Mouse (Mus musculus): ENCODE data around the gene Calca. TPM values are rescaled to one million over a fixed set of nuclear protein-coding genes. Genes with fewer than 3 reads are reported as not detected.
A peak's percentile ranks its signal among the peaks of the same experiment; 100 is the strongest.
"Not testable (repeated sequence)": the region's sequence is repeated elsewhere in the genome, so short reads cannot be mapped to it uniquely, and the experiment has no call there.

The Calca gene
- not detected in 2 replicates for total RNA-seq (2017)

DNA sequence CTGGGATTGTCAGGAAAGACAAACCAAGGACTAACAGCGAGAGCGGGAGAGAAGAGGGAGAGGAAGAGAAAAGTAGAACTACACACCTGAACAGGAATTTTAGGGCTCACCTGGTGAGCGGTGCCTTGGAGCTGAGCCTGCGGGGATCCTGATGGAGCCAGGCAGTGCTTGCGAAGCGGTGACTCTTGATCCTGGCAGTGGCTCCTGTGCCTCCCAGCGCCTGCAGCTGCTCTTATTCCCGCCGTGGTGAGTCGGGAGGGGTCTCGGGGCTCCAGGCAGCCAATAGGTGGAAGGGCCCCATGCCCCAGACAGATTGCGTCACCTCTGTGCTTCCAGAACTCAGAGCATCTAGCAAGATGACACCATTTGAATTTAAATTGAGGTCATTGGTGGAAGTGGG, at the start of gene Calca:
Calca (minus strand) TSS at position 256 of the 400 bp plus-strand sequence.
- no peak for ATAC-seq (ENCODE audit: extremely low read depth, insufficient number of reproducible peaks, low FRiP score, poor library complexity, severe bottlenecking)

DNA sequence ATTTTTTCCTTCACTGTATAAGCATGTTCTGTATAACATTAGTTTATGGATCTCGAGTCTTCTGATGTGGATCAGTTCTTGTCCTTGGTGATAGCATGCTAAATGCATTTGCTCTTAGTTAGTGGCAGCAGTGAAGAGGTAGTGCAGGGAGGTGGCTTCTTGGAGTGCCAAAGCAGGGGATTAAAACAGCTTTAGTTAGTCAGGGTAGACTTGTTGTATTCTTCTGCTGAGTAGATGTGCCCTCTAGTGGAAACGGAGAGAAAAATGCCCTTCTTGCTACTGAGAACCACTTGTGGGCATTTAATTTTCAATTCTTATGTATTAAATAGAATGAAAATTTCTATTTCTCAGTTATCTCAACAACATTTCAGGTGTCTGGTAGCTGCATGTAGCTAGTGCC, 36.5 kb upstream of the Calca start:
- 0 out of 2 replicates have a peak, but pooled peaks have one; percentile 36 for ATAC-seq (ENCODE audit: extremely low read depth, insufficient number of reproducible peaks, low FRiP score, poor library complexity, severe bottlenecking)

DNA sequence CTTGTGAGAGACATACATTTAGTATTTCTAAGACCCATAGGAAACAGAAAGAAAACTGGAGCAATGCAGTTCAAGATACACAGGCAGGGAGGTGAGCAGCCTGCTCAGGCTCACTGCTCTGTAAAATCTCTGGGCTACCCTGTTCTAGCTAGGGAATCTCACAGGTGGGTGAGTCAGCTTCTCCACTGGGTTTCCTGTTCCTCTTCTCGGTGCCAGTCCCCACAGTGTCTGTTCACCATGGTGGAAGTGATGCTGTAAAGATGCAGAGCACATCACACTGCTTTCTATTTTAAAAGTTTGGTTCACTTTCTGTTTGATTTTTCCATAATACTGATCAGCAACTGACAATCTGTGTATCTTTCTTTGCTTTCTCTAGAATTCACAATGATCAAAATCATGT, 35.2 kb upstream of the Calca start:
- ATAC-seq (ENCODE audit: extremely low read depth, insufficient number of reproducible peaks, low FRiP score, poor library complexity, severe bottlenecking) = no peak

DNA sequence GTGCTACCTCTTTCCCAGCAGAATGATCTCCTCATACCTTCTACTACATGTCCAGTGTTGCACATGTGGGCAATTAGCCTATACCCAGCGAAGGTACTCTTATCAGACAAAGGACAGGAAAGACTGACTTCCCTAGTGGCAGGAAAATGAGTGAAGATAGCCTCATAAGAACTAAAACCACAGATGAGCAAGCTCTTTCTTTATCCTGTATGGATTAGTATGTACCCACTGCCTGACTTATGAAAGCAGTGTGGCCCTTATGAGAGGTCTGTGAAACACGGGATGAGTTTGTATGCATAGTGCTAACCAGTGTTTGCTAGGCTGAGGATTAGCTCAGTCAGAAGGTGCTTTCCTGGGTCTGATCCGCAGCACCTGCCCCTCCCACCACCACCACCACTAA, 13.6 kb upstream of the Calca start:
- ATAC-seq (ENCODE audit: extremely low read depth, insufficient number of reproducible peaks, low FRiP score, poor library complexity, severe bottlenecking) = no peak

DNA sequence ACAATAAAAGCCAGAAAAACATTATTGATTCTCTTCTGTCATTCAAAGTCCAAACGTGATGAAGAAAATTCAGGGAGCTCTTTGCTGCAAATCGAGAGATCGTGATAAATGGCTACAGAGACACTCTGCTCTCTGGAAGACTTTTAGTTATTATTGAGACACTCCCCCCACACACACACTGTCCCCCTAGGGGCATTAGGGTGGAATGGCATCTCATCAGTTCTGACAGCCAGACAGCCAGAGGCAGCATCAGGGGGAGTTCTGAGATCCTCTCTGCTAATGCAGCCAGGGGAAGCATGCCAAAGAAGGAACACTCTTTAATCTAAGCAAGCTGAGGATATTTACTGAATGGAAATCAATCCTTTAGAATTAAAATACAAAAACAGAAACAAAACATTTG, 12.6 kb upstream of the Calca start:
- ATAC-seq (ENCODE audit: extremely low read depth, insufficient number of reproducible peaks, low FRiP score, poor library complexity, severe bottlenecking) = peak; percentile 33; the same call in 1 of the 2 replicates

DNA sequence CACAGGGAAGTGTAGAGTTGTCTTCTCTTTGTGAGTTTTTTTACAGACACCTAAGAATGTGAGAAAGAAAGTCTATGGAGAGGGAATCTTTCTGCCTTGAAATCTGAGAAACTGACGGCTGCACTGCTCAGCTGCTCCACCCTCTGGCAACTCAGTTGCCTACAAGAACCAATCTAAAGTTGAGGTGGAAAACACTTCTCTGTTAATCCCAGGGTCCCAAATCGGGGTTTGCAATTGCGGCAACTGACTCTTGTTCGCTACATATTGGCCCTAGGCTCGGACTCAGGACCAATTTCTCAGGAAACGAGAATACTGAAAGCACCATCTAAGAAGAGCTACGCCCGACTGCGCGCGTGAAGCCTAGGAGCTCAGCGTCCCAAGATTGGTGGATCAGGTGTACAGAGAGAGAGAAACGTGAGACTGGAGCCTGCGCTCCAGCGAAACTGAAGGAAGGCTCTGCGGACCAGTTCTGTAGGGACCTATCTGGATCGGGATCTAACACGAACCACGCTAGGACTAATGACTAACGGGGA, 522 bp downstream of the Calca start:
- ATAC-seq (ENCODE audit: extremely low read depth, insufficient number of reproducible peaks, low FRiP score, poor library complexity, severe bottlenecking) = no peak

DNA sequence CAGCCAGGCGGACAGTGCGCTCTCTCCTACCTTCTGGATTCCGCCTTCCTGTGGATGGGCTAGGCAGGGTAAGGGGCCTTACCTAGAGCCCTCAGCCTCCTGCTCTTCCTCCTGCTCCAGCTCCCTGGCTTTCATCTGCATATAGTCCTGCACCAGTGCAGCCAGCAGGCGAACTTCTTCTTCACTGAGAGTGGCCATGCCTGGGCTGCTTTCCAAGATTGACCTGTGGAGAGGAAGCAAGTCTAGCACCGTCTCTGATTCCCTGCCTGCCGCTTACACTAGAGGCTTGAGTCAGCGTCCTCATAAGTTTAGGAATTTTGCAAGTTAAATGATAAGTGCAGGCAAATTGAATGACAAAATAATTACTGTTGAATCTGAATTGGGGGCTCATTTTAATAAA, 1.8 kb downstream of the Calca start:
- ATAC-seq (ENCODE audit: extremely low read depth, insufficient number of reproducible peaks, low FRiP score, poor library complexity, severe bottlenecking) = no peak

DNA sequence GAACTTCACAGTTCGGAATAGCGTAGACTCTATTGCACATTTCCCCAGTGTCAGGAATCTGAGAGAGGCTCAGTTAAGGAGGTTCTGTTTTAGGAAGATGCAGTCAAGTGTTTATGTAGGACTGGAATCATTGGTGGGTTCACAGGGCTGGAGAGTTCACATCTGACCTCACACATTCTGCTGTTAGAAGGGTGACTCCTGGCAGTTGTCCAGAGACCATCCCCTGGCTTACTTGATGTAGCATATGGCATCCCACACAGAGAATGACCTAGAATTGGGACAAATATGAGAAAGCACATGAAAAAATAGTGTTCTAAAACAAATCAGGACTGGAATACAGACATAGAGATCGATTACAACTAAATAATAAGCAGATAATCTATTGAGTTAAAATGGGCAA, 10.2 kb downstream of the Calca start:
- ATAC-seq (ENCODE audit: extremely low read depth, insufficient number of reproducible peaks, low FRiP score, poor library complexity, severe bottlenecking) = no peak

DNA sequence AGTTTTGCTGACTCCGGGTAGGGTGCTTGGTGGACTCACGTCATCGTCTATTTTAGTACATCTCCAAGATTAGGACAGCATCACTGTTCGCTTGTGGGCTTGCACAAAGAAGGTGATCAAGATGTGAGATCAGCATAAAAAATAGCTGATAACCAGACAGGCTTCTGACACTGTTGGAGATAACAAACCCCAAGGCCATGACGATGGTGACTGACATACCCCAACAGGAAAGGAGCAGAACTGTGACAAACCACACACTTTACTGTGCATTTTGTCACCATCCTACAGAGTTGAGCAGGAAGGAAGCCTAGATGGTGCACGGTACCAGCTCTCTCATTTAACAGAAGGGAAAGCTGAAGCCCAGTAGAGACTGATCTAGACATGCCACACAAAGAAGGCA, 19.4 kb downstream of the Calca start:
- ATAC-seq (ENCODE audit: extremely low read depth, insufficient number of reproducible peaks, low FRiP score, poor library complexity, severe bottlenecking) = no peak

DNA sequence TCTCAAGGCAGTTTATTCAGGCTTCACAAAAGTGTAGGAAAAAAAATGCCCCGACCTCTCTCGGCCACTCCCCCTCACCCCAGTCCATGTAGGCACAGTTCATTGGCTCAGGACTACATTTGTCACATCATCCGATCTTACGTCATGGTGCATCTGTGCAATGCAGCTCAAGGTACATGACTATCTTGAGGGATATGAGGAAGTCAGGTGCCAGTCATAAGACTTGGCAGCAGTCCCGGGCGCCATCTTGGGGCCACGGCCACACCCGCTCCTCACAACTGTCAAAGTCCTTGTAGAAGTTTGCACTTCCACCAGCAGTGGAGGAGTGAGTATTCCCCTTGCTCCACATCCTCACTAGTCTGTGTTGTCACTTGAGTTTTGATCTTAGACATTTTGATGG, 41.8 kb downstream of the Calca start:
- not testable (repeated sequence) for ATAC-seq (ENCODE audit: extremely low read depth, insufficient number of reproducible peaks, low FRiP score, poor library complexity, severe bottlenecking)

DNA sequence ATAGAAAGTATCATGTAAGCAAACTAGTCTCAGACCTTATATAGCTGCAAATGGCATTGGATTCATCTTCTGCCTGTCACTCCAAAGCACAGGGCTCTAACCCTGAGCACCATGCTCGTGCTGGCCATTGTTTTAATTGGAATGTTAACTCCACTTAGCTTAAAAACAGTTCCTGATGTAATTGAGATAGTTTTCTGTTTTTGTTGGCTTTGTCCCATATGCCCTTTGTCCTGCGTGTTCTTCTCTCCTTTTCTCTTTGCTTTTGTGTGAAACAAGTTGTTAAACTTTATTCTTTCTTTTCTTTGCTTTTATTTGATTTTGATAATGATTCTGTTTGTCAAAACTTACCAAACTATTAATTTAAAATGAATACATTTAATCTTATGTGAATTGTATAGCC, 53.7 kb downstream of the Calca start:
- ATAC-seq (ENCODE audit: extremely low read depth, insufficient number of reproducible peaks, low FRiP score, poor library complexity, severe bottlenecking) = no peak

Other genes starting within 250 kb of the Calca start
- gene Pde3b, start 221.1 kb downstream of the Calca start, total RNA-seq (2017) = 46.0 and 50.6 TPM in 2 replicates
- 9.2 and 10.1 TPM in 2 replicates for gene Cyp2r1, start 73.4 kb downstream of the Calca start, total RNA-seq (2017)
- not detected in 2 replicates for gene Calcb, start 82.3 kb upstream of the Calca start, total RNA-seq (2017)
- gene Insc, start 107.3 kb upstream of the Calca start, total RNA-seq (2017) = not detected in 2 replicates

Measured in neutrophil, adult 5-6 weeks (primary cell).